In the genomic region with DNA sequence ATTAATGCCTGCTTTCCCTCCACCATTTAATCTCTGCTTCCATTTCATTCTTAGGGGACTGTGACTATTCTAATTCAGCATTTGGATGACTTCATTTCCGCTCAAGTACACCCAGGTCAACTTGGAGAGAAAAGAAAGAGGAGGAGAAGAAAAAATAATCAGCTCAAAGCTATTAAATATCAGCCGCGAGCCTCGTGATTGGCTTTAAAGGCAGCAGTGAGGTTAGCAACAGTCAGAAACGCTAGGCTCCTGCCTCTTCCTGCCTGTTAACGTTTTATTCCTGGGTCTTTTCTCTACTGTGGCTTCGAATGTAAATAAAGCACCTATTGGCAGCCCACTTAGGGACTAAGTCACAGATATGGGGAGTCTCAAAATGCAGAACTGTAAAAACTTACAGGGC, we compare ENCODE assay signal across 10 mouse cellular contexts.
DNase-seq lines count a peak whose midpoint lies in the region; ATAC-seq lines count a peak whose summit lies in the region.
"Had no signal": no experiment of that assay in that cellular context is flagged by ENCODE, and none has a peak within 500 bp of the region (broad histone marks: within the 10 kb centered on the region; RNA-seq: fewer than 3 reads in every experiment).

No protein-coding gene starts in this region.

- ATAC-seq in forebrain, embryonic 16.5 days, result no peak; the same call in 1 of the 2 replicates
- no peak for ATAC-seq in limb, embryonic 13.5 days (ENCODE audit: low FRiP score, low read depth)
- 0 out of 2 replicates have a peak, but pooled peaks have one; percentile 28 for ATAC-seq in stomach, embryonic 16.5 days (ENCODE audit: insufficient read depth, low FRiP score)

- H3K4me2 ChIP-seq in forebrain, embryonic 16.5 days (ENCODE audit: low read length), result peak overlapping the region; percentile 33
- H3K4me2 ChIP-seq in limb, embryonic 13.5 days (replicated peaks), result peak overlapping the region; percentile 44
- H3K4me2 ChIP-seq in stomach, embryonic 16.5 days (ENCODE audit: low read depth, low read length), result peak overlapping the region; percentile 25

- H3K27me3 ChIP-seq in forebrain, embryonic 16.5 days (replicated peaks; ENCODE audit: control insufficient read depth, insufficient read depth, low read length), result no peaks in the 10 kb centered on the region
- H3K27me3 ChIP-seq in limb, embryonic 13.5 days, result no peaks in the 10 kb centered on the region
- no peaks in the 10 kb centered on the region for H3K27me3 ChIP-seq in stomach, embryonic 16.5 days (ENCODE audit: control insufficient read depth, insufficient read depth, low read length)

- H3K36me3 ChIP-seq in forebrain, embryonic 16.5 days (ENCODE audit: control insufficient read depth, insufficient read depth), result no peaks in the 10 kb centered on the region
- peaks cover under 1% of the 10 kb centered on the region; the same call in 1 of the 2 replicates for H3K36me3 ChIP-seq in limb, embryonic 13.5 days
- no peaks in the 10 kb centered on the region for H3K36me3 ChIP-seq in stomach, embryonic 16.5 days (ENCODE audit: control insufficient read depth, insufficient read depth, low read length)

- peak; percentile 20 for DNase-seq in retina, adult 2 months (ENCODE audit: low read depth, low spot score)
- DNase-seq in retina, postnatal 1 day, result no peak
- no peak for DNase-seq in frontal cortex, adult 2 months (ENCODE audit: extremely low spot score in 1 of 2, low spot score in 1 of 2)
- no peak for DNase-seq in retina, embryonic 14.5 days (ENCODE audit: low spot score)
- DNase-seq in testis, postnatal 14 days (ENCODE audit: low spot score), result no peak
- DNase-seq: adrenal gland, postnatal 14 days; thymus, postnatal 36 days had no signal

- 2% methylated on average over 7 of the region's 7 CpGs for WGBS in forebrain, embryonic 16.5 days
- 11% methylated on average over 7 of the region's 7 CpGs for WGBS in limb, embryonic 13.5 days
- WGBS in stomach, embryonic 16.5 days, result 12% methylated on average over 7 of the region's 7 CpGs

- H3K27ac ChIP-seq in forebrain, embryonic 16.5 days (ENCODE audit: low read length), result peak overlapping the region; percentile 83
- peak overlapping the region; percentile 58; the same call in 1 of the 2 replicates for H3K27ac ChIP-seq in limb, embryonic 13.5 days
- H3K27ac ChIP-seq in stomach, embryonic 16.5 days (ENCODE audit: low read length), result peak overlapping the region; percentile 89

- peaks cover 69% of the 10 kb centered on the region for H3K4me1 ChIP-seq in forebrain, embryonic 16.5 days (replicated peaks; ENCODE audit: control insufficient read depth, insufficient read depth, low read length)
- peaks cover 88% of the 10 kb centered on the region for H3K4me1 ChIP-seq in limb, embryonic 13.5 days
- peaks cover 54% of the 10 kb centered on the region for H3K4me1 ChIP-seq in stomach, embryonic 16.5 days (ENCODE audit: control insufficient read depth, insufficient read depth, low read length)

- no peaks in the 10 kb centered on the region for H3K9me3 ChIP-seq in forebrain, embryonic 16.5 days (ENCODE audit: control insufficient read depth, low read length)
- H3K9me3 ChIP-seq in limb, embryonic 13.5 days, result no peaks in the 10 kb centered on the region
- no peaks in the 10 kb centered on the region for H3K9me3 ChIP-seq in stomach, embryonic 16.5 days (replicated peaks; ENCODE audit: control insufficient read depth, low read length)

- peak overlapping the region; percentile 24; the same call in 1 of the 2 replicates for H3K9ac ChIP-seq in forebrain, embryonic 16.5 days (replicated peaks; ENCODE audit: low read depth, low read length)
- H3K9ac ChIP-seq in limb, embryonic 13.5 days, result no peak overlapping the region
- H3K9ac ChIP-seq in stomach, embryonic 16.5 days (ENCODE audit: low read length), result 0 out of 2 replicates have a peak overlapping the region, but pooled peaks have one; percentile 5

- H3K4me3 ChIP-seq in forebrain, embryonic 16.5 days (replicated peaks; ENCODE audit: low read length), result no peak overlapping the region
- H3K4me3 ChIP-seq in limb, embryonic 13.5 days, result no peak overlapping the region
- no peak overlapping the region for H3K4me3 ChIP-seq in stomach, embryonic 16.5 days (replicated peaks; ENCODE audit: low read length)
